Mouse (Mus musculus) cortical plate, adult 2 months (tissue): ENCODE results near the gene Parn. TPM values are rescaled to one million over a fixed set of nuclear protein-coding genes. Genes with fewer than 3 reads are reported as not detected.

Experiments
- H3K27ac ChIP-seq: fragments of 200-500 bp; 2 replicates; pipeline ENCODE4 v1.5.1; 2012; ENCODE audit warnings: low read length, control low read depth, inconsistent platforms; ENCODE audit not compliant: insufficient read depth
- H3K4me1 ChIP-seq: fragments of 200-500 bp; 2 replicates; pipeline ENCODE4 v1.6.1; 2011; ENCODE audit warnings: low read length; ENCODE audit not compliant: control insufficient read depth, insufficient read depth
- H3K4me3 ChIP-seq: fragments of 200-500 bp; 2 replicates; pipeline ENCODE4 v1.5.1; 2011; ENCODE audit warnings: mild to moderate bottlenecking, low read length, control low read depth; ENCODE audit not compliant: insufficient read depth
- CTCF ChIP-seq: fragments of 200-500 bp; IDR thresholded peaks from 2 replicates; pipeline ENCODE4 v1.5.1; 2011; ENCODE audit warnings: mild to moderate bottlenecking, control low read depth, low read length; ENCODE audit not compliant: insufficient read depth; ENCODE audit errors: extremely low read depth
- POLR2A ChIP-seq: fragments of 200-500 bp; IDR thresholded peaks from 2 replicates; pipeline ENCODE4 v1.6.1; 2011; ENCODE audit warnings: mild to moderate bottlenecking, low read length, control low read depth; ENCODE audit not compliant: insufficient read depth; ENCODE audit errors: extremely low read depth
- polyA plus RNA-seq: library from polyadenylated mRNA; depleted of rRNA; stranded (reverse); fragments of >200 nt; gene quantifications from 2 replicates; pipeline ENCODE4 v1.2.3, GENCODE M21; 2012

Parn gene
- polyA plus RNA-seq, 1 experiment = 25.3 TPM

DNA sequence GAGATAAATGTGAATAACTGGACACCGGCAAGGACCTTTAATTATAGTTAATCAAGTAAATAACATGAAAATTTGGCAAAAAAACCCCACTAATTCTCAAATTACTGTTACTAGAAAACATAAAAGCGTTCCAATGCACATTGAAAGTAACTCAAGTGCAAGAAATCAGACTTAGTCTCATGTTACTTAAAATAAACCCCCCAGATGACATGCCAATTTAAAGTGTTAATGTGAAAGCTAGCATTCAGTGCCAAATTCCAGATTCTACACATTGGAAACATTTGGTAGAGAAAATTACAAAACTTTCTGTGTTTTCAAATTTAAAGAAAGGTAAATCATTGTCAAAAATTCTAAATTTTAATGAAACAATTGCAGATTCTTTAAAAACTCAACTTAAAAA lies 110.2 kb downstream of the Parn start:
- H3K27ac ChIP-seq = no peak overlapping the region
- TF ChIP-seq POLR2A (no peak), CTCF (no peak)
- H3K4me1 ChIP-seq = no peaks in the 10 kb centered on the region; the same call in 1 of the 2 replicates

DNA sequence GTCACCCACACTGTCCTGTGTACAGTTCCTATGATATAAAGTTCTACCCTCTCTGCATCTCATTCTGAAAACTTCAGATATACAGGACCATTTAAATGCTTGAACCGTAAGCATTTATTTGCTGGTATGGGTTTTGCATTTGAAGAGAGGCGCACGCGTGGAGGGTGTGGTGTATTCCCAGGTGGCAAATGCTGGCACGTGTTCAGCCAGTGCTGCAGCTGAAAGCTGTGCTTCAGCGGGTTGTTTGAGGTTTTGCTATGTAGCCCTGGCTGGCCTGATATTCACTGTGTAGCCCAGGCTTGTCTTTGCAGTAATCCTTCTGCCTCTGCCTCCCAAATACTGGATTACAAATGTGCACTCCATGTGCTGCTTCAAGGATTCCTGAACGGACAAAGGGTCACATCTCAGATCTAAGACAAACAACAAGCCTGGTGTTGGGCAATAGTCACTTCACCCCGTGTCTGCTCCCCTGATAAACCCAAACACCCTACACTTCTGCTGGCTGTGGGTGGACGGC lies 111.0 kb downstream of the Parn start:
- Histone ChIP-seq H3K4me3 (no peak overlapping the region), H3K4me1 (no peaks in the 10 kb centered on the region; the same call in 1 of the 2 replicates), H3K27ac (no peak overlapping the region)
- TF ChIP-seq CTCF = no peak
- TF ChIP-seq POLR2A = no peak

More for the DNA sequence above, 110.2 kb downstream of the Parn start:
- no peak overlapping the region for H3K4me3 ChIP-seq

DNA sequence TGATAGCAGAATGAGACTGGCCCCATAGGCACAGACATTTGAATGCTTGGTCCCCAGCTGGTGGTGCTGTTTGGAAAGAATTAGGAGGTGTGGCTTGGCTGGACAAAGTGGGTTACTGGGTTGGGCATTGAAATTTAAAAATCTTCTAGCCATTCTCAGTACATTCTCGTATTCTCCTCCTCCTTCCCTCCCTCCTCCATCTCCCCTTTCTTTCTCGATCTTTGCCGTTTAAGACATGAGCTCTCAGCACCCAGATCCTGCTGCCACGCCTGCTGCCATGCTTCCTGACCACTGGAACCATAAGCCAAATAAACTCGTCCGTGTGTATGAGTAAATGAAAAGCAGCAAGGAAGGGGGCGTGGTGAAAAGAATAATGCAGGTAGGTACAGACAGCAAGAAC lies 111.5 kb downstream of the Parn start:
- no peaks in the 10 kb centered on the region; the same call in 1 of the 2 replicates for H3K4me1 ChIP-seq
- no peak for TF ChIP-seq CTCF
- TF ChIP-seq POLR2A = no peak
- H3K27ac ChIP-seq = no peak overlapping the region
- no peak overlapping the region for H3K4me3 ChIP-seq

DNA sequence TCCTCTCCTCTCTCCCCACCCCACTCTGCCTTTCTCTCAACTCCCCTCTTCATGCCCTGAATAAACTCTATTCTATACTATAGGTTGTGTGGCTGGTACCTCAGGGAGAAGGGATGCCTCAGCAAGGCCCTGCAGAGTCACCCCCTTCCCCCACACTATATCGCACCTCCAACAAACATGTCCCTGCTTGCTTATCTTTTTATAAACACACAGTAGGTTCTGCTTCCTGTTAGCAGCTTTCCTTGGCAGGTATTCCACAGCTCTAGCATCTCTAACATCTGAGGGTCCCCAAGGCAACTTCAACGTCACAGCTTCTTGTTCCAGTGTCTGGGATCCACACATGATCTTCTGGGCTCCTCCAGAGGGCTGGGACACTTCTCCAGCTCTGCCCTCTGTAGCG lies 117.3 kb downstream of the Parn start:
- Histone ChIP-seq H3K4me1 (no peaks in the 10 kb centered on the region; the same call in 1 of the 2 replicates), H3K27ac (no peak overlapping the region)
- TF ChIP-seq CTCF (no peak), POLR2A (no peak)

DNA sequence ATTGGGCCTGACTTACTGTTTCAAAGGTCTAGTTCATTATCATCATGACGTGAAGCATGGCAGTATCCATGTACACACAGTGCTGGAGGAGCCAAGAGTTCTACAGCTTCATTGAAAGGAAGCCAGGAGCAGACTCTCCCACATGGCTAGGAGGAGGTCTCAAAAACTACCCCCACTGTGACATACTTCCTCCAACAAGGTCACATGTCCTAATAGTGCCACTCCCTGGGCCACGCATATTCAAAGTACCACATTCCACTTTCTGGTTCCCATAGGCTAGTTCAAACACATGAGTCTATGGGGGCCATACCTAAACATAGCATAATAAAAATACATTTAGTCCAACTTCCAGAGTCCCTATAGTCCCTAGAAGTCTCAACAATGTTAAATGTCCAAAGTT lies 118.0 kb downstream of the Parn start:
- TF ChIP-seq POLR2A (no peak), CTCF (no peak)
- no peak overlapping the region for H3K4me3 ChIP-seq
- H3K27ac ChIP-seq = no peak overlapping the region
- no peaks in the 10 kb centered on the region; the same call in 1 of the 2 replicates for H3K4me1 ChIP-seq

More for the DNA sequence above, 117.3 kb downstream of the Parn start:
- no peak overlapping the region for H3K4me3 ChIP-seq

DNA sequence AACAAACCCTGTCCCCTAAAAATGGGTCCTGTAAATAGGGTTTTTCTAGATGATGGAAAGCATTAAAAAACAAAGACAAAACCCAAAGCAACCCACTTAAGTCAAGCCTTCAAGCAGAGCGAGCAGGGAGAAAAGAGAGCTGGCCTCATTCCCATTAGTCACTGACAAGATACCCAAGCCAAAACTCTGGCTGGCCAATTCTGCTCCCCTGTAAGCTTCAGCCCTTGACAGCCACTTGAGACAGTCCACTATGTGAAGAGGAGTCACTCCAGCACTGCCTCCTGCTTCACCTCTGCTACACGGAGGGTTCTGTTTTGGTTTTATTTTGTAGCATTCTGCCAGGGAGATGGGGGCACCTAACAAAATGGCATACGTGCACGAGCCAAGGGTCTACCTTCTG lies 126.2 kb downstream of the Parn start:
- Histone ChIP-seq H3K4me3 (no peak overlapping the region), H3K4me1 (peaks cover 2% of the 10 kb centered on the region; the same call in 1 of the 2 replicates), H3K27ac (no peak overlapping the region)
- no peak for TF ChIP-seq CTCF
- TF ChIP-seq POLR2A = no peak

DNA sequence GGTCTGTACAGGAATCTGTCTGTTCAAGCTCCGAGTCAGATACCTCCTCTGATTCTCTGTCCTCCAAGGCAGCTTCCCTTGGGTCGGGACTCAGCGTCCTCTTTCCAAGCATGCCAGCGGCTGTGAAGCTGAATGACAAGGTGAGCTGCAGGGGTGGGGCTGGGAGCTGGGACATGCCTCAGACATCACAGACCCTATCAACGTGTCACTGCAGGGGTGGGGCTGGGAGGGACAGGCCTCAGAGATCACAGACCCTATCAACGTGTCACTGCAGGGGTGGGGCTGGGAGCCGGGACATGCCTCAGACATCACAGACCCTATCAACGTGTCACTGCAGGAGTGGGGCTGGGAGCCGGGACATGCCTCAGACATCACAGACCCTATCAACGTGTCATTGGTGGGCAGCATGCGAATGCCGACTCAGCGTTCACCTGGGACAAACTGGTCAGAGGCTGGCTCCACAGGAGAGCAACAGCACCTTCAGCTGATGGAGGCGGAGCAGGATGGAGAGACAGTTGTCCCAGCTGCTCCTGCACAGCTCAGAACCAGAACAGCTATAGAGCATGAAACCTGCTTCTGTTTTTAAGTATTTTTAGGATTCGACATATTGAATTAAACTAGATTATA lies 126.7 kb downstream of the Parn start:
- TF ChIP-seq CTCF (no peak), POLR2A (no peak)
- no peak overlapping the region for H3K4me3 ChIP-seq
- H3K27ac ChIP-seq = no peak overlapping the region
- H3K4me1 ChIP-seq = peaks cover 2% of the 10 kb centered on the region; the same call in 1 of the 2 replicates

DNA sequence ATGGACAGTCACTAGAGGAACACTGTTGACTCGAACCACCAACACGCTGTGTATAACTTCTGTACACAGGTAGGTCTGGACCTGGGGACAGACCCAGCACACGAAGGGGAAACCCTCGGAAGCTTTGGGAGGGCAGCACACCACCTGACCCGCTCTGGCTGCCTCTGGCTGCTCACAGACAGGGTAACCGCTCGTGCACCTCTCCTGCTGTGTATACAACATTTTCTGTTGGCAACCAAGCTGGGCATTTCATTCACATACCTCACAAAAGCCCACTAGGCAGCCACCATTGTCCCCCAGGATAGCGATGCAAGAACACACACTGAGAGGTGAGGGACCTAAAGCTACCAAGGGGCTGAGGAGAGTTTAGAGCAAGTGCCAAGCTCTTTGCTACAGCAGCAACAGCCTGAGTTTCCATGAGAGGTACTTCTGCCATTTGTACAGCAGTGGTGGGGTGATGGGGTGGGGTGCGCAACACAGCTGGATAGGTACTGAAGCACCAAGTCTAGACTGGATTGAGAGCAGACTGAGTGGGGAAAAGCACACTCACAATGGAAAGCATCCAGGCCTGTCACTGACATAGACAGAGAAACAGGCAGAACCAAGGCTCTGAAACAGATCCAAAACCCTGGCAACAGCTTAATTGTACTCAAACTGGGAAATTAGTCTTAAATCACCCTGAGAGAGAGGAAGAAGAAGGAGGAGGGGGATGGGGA lies 128.9 kb downstream of the Parn start:
- peaks cover 2% of the 10 kb centered on the region; the same call in 1 of the 2 replicates for H3K4me1 ChIP-seq
- H3K4me3 ChIP-seq = no peak overlapping the region
- TF ChIP-seq CTCF (no peak), POLR2A (no peak)
- no peak overlapping the region for H3K27ac ChIP-seq

DNA sequence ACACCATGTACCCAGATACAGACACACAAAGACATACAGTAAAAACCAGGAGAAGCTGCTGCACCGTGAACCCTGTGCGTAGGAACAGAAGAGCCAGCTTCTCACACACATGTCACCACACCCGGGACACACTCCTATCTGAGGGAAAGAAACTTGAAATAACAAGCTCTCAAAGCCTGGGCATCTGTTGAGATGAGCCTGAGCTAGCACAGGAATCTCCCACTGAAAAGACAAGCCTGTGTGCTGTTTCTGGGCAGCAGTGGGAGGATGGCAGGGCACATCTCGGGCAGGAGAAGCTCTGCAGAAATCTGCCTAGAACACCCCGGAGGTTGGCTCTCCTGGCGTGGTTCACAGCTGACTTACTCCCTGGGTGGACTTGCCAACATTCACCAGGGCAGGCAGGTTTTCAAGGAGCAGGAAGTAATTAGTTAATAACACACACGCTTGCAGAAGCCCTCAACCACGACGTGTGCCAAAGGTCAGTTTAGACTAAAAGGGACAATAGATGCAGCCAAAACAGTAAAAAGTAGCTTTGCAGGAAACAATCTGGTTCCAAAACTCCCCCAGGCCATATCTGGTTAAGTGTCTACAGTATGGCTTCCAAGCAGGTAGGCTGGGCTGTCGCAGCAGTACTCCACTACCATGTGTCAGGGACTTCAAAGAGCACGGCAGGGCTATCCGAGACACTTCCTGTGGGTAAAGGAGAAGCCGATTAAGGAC lies 129.6 kb downstream of the Parn start:
- Histone ChIP-seq H3K4me1 (peaks cover 2% of the 10 kb centered on the region; the same call in 1 of the 2 replicates), H3K27ac (no peak overlapping the region), H3K4me3 (no peak overlapping the region)
- no peak for TF ChIP-seq CTCF
- TF ChIP-seq POLR2A = no peak

DNA sequence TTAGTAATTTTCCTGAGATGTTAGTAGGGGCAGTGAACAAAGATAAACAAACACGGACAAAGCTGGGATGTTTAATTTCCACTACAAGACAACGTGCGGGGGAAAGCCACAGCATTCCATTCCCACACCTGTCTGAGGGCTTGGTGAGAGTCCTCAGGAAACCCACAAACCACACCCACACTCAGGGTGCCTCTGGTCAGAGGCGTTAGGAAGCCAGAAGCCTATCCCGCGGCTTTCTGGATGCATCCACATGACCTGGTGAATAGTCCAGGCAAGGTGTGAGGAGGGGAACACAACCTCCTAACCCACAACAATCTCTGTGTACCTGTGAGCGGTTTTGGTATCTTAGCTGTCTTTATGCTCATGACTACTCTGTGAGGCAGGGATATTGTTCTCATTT lies 131.6 kb downstream of the Parn start:
- TF ChIP-seq CTCF = no peak
- Histone ChIP-seq H3K4me1 (peaks cover 2% of the 10 kb centered on the region; the same call in 1 of the 2 replicates), H3K4me3 (no peak overlapping the region), H3K27ac (no peak overlapping the region)
